Mouse (Mus musculus): Measurements from ENCODE around the gene Olfr1461. TPM values are rescaled to one million over a fixed set of nuclear protein-coding genes. Genes with fewer than 3 reads are reported as not detected.

Gene Olfr1461
- not detected in 2 replicates for polyA plus RNA-seq (2012; rRNA removed)

GRCm38 (mm10) chr19:13162700-13163099 lies at the start of gene Olfr1461:
Gene Olfr1461 (plus strand): TSS chr19:13163000.

GRCm38 (mm10) chr19:13149449-13149848 lies 13.4 kb upstream of the Olfr1461 start, which contains the start of gene Olfr1459:
Gene Olfr1459 (minus strand): TSS chr19:13149549.

GRCm38 (mm10) chr19:13185434-13185833 lies 22.6 kb downstream of the Olfr1461 start, which contains the start of gene Olfr1462:
Gene Olfr1462 (plus strand): TSS chr19:13185734.

Other genes with a start within 250 kb of the Olfr1461 start
- gene Olfr1448, start 238.6 kb upstream of the Olfr1461 start, polyA plus RNA-seq (2012; rRNA removed): not detected in 2 replicates
- not detected in 2 replicates for gene Olfr1449, start 232.2 kb upstream of the Olfr1461 start, polyA plus RNA-seq (2012; rRNA removed)
- gene Olfr1450, start 212.7 kb upstream of the Olfr1461 start, polyA plus RNA-seq (2012; rRNA removed): not detected in 2 replicates
- gene Olfr1451, start 168.0 kb upstream of the Olfr1461 start, polyA plus RNA-seq (2012; rRNA removed): not detected in 2 replicates
- gene Olfr1453, start 134.7 kb upstream of the Olfr1461 start, polyA plus RNA-seq (2012; rRNA removed): not detected in 2 replicates
- gene Olfr1454, start 102.4 kb upstream of the Olfr1461 start, polyA plus RNA-seq (2012; rRNA removed): not detected in 2 replicates
- gene Olfr1457, start 65.1 kb upstream of the Olfr1461 start, polyA plus RNA-seq (2012; rRNA removed): not detected in 2 replicates
- gene Olfr1458, start 56.2 kb upstream of the Olfr1461 start, polyA plus RNA-seq (2012; rRNA removed): not detected in 2 replicates
- not detected in 2 replicates for gene Olfr1459, start 13.5 kb upstream of the Olfr1461 start, polyA plus RNA-seq (2012; rRNA removed)
- gene Olfr1462, start 22.7 kb downstream of the Olfr1461 start, polyA plus RNA-seq (2012; rRNA removed): not detected in 2 replicates
- not detected in 2 replicates for gene Olfr1463, start 68.3 kb downstream of the Olfr1461 start, polyA plus RNA-seq (2012; rRNA removed)
- gene Olfr1465, start 152.5 kb downstream of the Olfr1461 start, polyA plus RNA-seq (2012; rRNA removed): not detected in 2 replicates
- not detected in 2 replicates for gene Olfr1466, start 175.9 kb downstream of the Olfr1461 start, polyA plus RNA-seq (2012; rRNA removed)
- not detected in 2 replicates for gene Olfr1467, start 199.2 kb downstream of the Olfr1461 start, polyA plus RNA-seq (2012; rRNA removed)
- not detected in 2 replicates for gene Olfr1469, start 244.8 kb downstream of the Olfr1461 start, polyA plus RNA-seq (2012; rRNA removed)